Mouse (Mus musculus) adrenal gland, postnatal 0 days (tissue): ENCODE measurements around the gene Gm8356. TPM values are rescaled to one million over a fixed set of nuclear protein-coding genes. Genes with fewer than 3 reads are reported as not detected.

ENCODE experiments used
- polyA plus RNA-seq: library from polyadenylated mRNA; unstranded; fragments of >200 nt; fragmentation: Nextera tagmentation; extraction: Ambion mirVana; gene quantifications from 2 replicates; pipeline ENCODE4 v1.2.1, GENCODE M21; 2015

The Gm8356 gene
- not detected in 2 replicates for polyA plus RNA-seq

DNA sequence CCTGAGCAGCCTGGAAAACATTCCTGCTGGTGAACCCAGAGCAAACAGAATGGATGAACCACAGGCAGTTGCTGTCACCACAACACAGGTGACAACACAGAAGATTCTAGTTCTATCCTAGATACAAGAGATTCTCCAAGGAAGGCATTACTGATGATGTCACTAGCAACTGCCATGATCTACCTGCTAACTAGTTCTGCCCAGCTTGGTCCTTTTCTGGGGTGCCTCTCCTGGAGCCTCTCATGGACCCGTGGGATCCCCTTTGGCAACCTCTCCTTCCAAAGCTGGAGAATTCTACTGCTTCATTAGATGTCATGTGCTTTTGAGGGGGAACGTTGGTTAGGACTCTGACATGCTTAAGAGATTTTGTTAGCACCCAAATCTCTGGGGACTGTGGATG, at the start of gene Gm8356:
Gene Gm8356 (minus strand): TSS at position 101 of the 400 bp plus-strand sequence.

Other genes starting within 250 kb of the Gm8356 start
- not detected in 2 replicates for gene Gm21103, start 232.4 kb downstream of the Gm8356 start, polyA plus RNA-seq
- gene Gm3618, start 193.6 kb downstream of the Gm8356 start, polyA plus RNA-seq, result not detected in 2 replicates
- gene Gm16440, start 147.0 kb downstream of the Gm8356 start, polyA plus RNA-seq, result not detected in 2 replicates
- 0.37 TPM in 1 of 2 replicates, not detected in the other for gene Gm3591, start 124.8 kb downstream of the Gm8356 start, polyA plus RNA-seq
- gene Gm3594, start 92.7 kb downstream of the Gm8356 start, polyA plus RNA-seq, result not detected in 2 replicates
- gene Gm3629, start 53.3 kb upstream of the Gm8356 start, polyA plus RNA-seq, result 0.08 and 0.28 TPM in 2 replicates
- not detected in 2 replicates for gene Gm3460, start 85.1 kb upstream of the Gm8356 start, polyA plus RNA-seq
- not detected in 2 replicates for gene Gm10251, start 146.9 kb upstream of the Gm8356 start, polyA plus RNA-seq
- gene Gm8050, start 183.0 kb upstream of the Gm8356 start, polyA plus RNA-seq, result 0.08 TPM in 1 of 2 replicates, not detected in the other
- gene Gm3636, start 205.0 kb upstream of the Gm8356 start, polyA plus RNA-seq, result 0.94 and 1.7 TPM in 2 replicates
- gene Gm8362, start 237.1 kb upstream of the Gm8356 start, polyA plus RNA-seq, result not detected in 2 replicates